Mouse (Mus musculus) intestine, embryonic 16.5 days (tissue): ENCODE measurements at regions not wholly inside any gene's neighbourhood (a gene's known extent, or its start where the extent isn't known, plus 50 kb on each side); places are given as distances from the start of the nearest gene placed in this dataset.
"Not testable (repeated sequence)": the region's sequence is repeated elsewhere in the genome, so short reads cannot be mapped to it uniquely, and the experiment has no call there.

Experiments
- ATAC-seq: fragments of 200-750 bp; cut with Nextera tagmentation; 2 replicates; pipeline ENCODE4 v1.8.0; 2017; ENCODE audit warnings: moderate TSS enrichment, moderate library complexity
- H3K27ac ChIP-seq: fragments of 300-500 bp; sonication (generic); 2 replicates; pipeline ENCODE4 v1.5.1; 2014; ENCODE audit warnings: mild to moderate bottlenecking, low read length
- H3K27me3 ChIP-seq: fragments of 300-500 bp; sonication (generic); replicated peaks from 2 replicates; pipeline ENCODE4 v1.6.1; 2014; ENCODE audit warnings: low read length, control low read depth, mixed read lengths; ENCODE audit not compliant: control insufficient read depth, insufficient read depth
- H3K36me3 ChIP-seq: fragments of 300-500 bp; sonication (generic); 2 replicates; pipeline ENCODE4 v1.6.1; 2014; ENCODE audit warnings: low read length, control low read depth; ENCODE audit not compliant: control insufficient read depth, insufficient read depth
- H3K4me1 ChIP-seq: fragments of 300-500 bp; sonication (generic); 2 replicates; pipeline ENCODE4 v1.6.1; 2014; ENCODE audit warnings: low read length, control low read depth, mixed read lengths; ENCODE audit not compliant: control insufficient read depth, insufficient read depth
- H3K4me2 ChIP-seq: fragments of 300-500 bp; sonication (generic); 2 replicates; pipeline ENCODE4 v1.6.1; 2014; ENCODE audit warnings: low read depth, low read length, control low read depth
- H3K4me3 ChIP-seq: fragments of 300-500 bp; sonication (generic); 2 replicates; pipeline ENCODE4 v1.5.1; 2014; ENCODE audit warnings: mild to moderate bottlenecking, low read length
- H3K9ac ChIP-seq: fragments of 300-500 bp; sonication (generic); 2 replicates; pipeline ENCODE4 v1.6.1; 2014; ENCODE audit warnings: low read depth, low read length
- H3K9me3 ChIP-seq: fragments of 300-500 bp; sonication (generic); 2 replicates; pipeline ENCODE4 v1.6.1; 2016; ENCODE audit warnings: low read length, control low read depth; ENCODE audit not compliant: control insufficient read depth
- WGBS: fragments of 180-500 bp; shearing (Covaris S2); extraction: QIAGEN DNeasy Blood & Tissue Kit; methylation state at CpG from one replicate; pipeline ENCODE4 v1.1.7; 2014; 5-methylcytosine and 5-hydroxymethylcytosine counted together

DNA sequence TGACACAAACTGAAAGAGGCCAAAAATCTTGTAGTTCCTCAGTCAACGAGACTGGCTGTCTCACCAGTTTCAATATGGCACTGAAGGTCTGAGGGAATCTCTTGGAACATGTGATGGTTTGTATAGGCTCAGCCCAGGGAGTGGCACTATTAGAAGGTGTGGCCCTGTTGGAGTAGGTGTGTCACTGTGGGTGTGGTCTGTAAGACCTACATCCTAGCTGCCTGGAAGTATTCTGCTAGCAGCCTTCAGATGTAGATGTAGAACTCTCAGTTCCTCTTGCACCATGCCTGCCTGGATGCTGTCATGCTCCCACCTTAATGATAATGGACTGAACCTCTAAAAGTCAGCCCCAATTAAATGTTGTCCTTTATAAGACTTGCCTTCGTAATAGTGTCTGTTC lies 112.7 kb upstream of the Dlg1 start:
- WGBS: 92% methylated on average over 2 of the region's 2 CpGs
- not testable (repeated sequence) for H3K4me3 ChIP-seq, H3K36me3 ChIP-seq, H3K27ac ChIP-seq, H3K4me2 ChIP-seq, ATAC-seq, H3K27me3 ChIP-seq, H3K9ac ChIP-seq, H3K9me3 ChIP-seq
- peaks cover 12% of the 10 kb centered on the region for H3K4me1 ChIP-seq

GRCm38 (mm10) chr16:31551416-31552151 lies 111.7 kb upstream of the Dlg1 start:
- Histone ChIP-seq H3K9me3 (no peaks in the 10 kb centered on the region), H3K9ac (no peak overlapping the region), H3K36me3 (no peaks in the 10 kb centered on the region), H3K4me1 (0 out of 2 replicates have a peak, but pooled peaks cover 2% of the 10 kb centered on the region), H3K27me3 (no peaks in the 10 kb centered on the region), H3K27ac (no peak overlapping the region), H3K4me2 (no peak overlapping the region), H3K4me3 (no peak overlapping the region)
- WGBS: 45% methylated on average over 11 of the region's 11 CpGs
- no peak for ATAC-seq

- H3K4me1 ChIP-seq: no peaks in the 10 kb centered on the region
- H3K9ac ChIP-seq: no peak overlapping the region
- no peak overlapping the region for H3K4me3 ChIP-seq
- 88% methylated on average over 8 of the region's 8 CpGs for WGBS
- H3K36me3 ChIP-seq: no peaks in the 10 kb centered on the region
- H3K27me3 ChIP-seq: no peaks in the 10 kb centered on the region
- ATAC-seq: no peak
- H3K4me2 ChIP-seq: no peak overlapping the region
- H3K27ac ChIP-seq: no peak overlapping the region
- no peaks in the 10 kb centered on the region for H3K9me3 ChIP-seq
Measured at GRCm38 (mm10) chr16:31553361-31554146, 109.7 kb upstream of the Dlg1 start.

GRCm38 (mm10) chr16:31560426-31560825 lies 102.8 kb upstream of the Dlg1 start:
- no peak overlapping the region for H3K9ac ChIP-seq
- no peak overlapping the region for H3K4me2 ChIP-seq
- H3K4me3 ChIP-seq: no peak overlapping the region
- H3K9me3 ChIP-seq: no peaks in the 10 kb centered on the region
- no peaks in the 10 kb centered on the region for H3K4me1 ChIP-seq
- ATAC-seq: no peak
- no peaks in the 10 kb centered on the region for H3K27me3 ChIP-seq
- no peaks in the 10 kb centered on the region for H3K36me3 ChIP-seq
- H3K27ac ChIP-seq: no peak overlapping the region

- no peaks in the 10 kb centered on the region for H3K4me1 ChIP-seq
- H3K4me3 ChIP-seq: no peak overlapping the region
- 81% methylated on average over 5 of the region's 5 CpGs for WGBS
- no peaks in the 10 kb centered on the region for H3K36me3 ChIP-seq
- H3K4me2 ChIP-seq: no peak overlapping the region
- H3K27ac ChIP-seq: no peak overlapping the region
- ATAC-seq: no peak
- no peaks in the 10 kb centered on the region for H3K9me3 ChIP-seq
- no peak overlapping the region for H3K9ac ChIP-seq
- no peaks in the 10 kb centered on the region for H3K27me3 ChIP-seq
Measured at GRCm38 (mm10) chr16:31564926-31565325, 98.3 kb upstream of the Dlg1 start.

DNA sequence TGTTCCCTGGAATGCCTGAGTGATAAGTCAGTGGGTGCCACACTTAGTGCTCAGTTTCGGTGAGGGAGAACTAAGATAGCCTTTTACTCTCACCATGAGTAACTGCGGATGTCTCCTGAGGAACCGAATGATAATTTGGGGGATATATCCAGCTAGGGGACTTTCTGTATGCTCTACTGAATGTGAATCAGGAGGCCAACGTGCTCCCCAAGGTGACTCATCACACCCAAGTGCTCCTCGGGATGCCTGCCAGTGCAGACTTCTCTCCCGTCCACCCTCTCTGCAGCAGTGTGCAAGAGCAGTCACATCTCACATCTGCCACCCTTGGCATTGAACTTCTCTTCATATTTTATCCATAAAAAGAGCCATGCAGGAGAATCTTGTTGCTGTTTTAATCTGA lies 94.9 kb upstream of the Dlg1 start:
- 93% methylated on average over 6 of the region's 6 CpGs for WGBS
- H3K27ac ChIP-seq: no peak overlapping the region
- no peaks in the 10 kb centered on the region for H3K27me3 ChIP-seq
- no peak overlapping the region for H3K4me2 ChIP-seq
- no peak for ATAC-seq
- no peaks in the 10 kb centered on the region for H3K9me3 ChIP-seq
- no peaks in the 10 kb centered on the region for H3K36me3 ChIP-seq
- no peak overlapping the region for H3K9ac ChIP-seq
- H3K4me3 ChIP-seq: no peak overlapping the region
- no peaks in the 10 kb centered on the region for H3K4me1 ChIP-seq

- Histone ChIP-seq H3K9ac (no peak overlapping the region), H3K27me3 (no peaks in the 10 kb centered on the region), H3K9me3 (no peaks in the 10 kb centered on the region), H3K4me1 (no peaks in the 10 kb centered on the region), H3K36me3 (no peaks in the 10 kb centered on the region), H3K27ac (no peak overlapping the region), H3K4me3 (no peak overlapping the region), H3K4me2 (no peak overlapping the region)
- WGBS: 79% methylated on average over 6 of the region's 6 CpGs
- ATAC-seq: no peak
Measured at GRCm38 (mm10) chr16:31569871-31570270, 93.4 kb upstream of the Dlg1 start.

DNA sequence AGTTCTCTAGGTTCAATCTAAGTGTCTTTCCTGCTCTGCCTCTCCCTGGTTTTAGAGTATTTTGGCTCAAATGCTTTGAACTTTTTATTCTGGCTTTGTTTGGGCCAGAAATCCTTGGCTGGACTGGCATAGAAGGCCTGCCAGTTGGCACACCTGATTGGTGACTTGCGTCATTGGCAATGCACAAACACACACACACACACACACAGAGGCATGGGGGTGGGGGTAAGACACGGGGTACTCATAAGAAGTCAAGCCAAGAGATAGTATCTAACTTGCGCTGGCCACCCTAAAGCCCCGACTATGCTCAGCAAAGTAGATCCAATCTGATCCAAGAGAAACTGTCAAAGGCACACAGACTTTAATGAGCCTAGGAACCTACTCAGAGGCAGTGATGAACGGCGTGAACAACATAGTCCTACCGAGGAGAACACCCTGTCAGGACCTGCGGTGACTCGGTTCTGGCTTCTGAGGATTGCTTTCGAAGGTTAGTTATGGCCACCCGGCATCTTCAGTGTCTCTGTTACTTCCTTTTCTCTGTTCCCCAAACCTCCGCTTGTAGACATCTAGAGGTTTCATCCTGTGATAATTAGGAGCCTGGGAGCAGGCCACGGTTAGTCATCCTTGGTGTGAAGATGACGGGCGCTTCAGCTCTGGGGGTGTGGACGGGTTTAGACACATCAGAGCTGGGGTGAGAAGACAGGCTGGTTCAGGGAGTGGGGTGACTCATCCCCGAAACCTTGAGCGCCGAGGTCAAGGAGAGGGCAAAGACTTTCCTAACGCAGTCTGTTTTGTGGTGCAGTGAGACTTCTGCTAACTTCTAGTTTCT lies 92.7 kb upstream of the Dlg1 start:
- no peak overlapping the region for H3K9ac ChIP-seq
- H3K9me3 ChIP-seq: no peaks in the 10 kb centered on the region
- H3K4me2 ChIP-seq: no peak overlapping the region
- 86% methylated on average over 20 of the region's 20 CpGs for whole genome bisulfite sequencing
- no peak overlapping the region for H3K4me3 ChIP-seq
- no peaks in the 10 kb centered on the region for H3K4me1 ChIP-seq
- no peaks in the 10 kb centered on the region for H3K27me3 ChIP-seq
- ATAC-seq: no peak
- no peaks in the 10 kb centered on the region for H3K36me3 ChIP-seq
- H3K27ac ChIP-seq: no peak overlapping the region

GRCm38 (mm10) chr16:31573833-31574232 lies 89.4 kb upstream of the Dlg1 start:
- 85% methylated on average over 9 of the region's 9 CpGs for WGBS
- not testable (repeated sequence) for H3K27me3 ChIP-seq, H3K4me1 ChIP-seq, H3K9ac ChIP-seq, H3K4me2 ChIP-seq, H3K4me3 ChIP-seq, H3K36me3 ChIP-seq, H3K27ac ChIP-seq, H3K9me3 ChIP-seq, ATAC-seq
